Mouse (Mus musculus) intestine, embryonic 14.5 days (tissue): Measurements from ENCODE around the gene Chpt1. TPM values are rescaled to one million over a fixed set of nuclear protein-coding genes. Genes with fewer than 3 reads are reported as not detected.

Experiments
- ATAC-seq: fragments of 200-750 bp; cut with Nextera tagmentation; replicated peaks from 2 replicates; pipeline ENCODE4 v1.8.0; 2017; ENCODE audit warnings: low read depth, moderate number of reproducible peaks, moderate TSS enrichment, moderate library complexity; ENCODE audit not compliant: low FRiP score, low TSS enrichment
- DNase-seq: peaks from one replicate; pipeline ENCODE4 v3.0.0-alpha.2; 2018; ENCODE audit warnings: low spot score
- H3K27ac ChIP-seq: fragments of 300-500 bp; sonication (generic); 2 replicates; pipeline ENCODE4 v1.5.1; 2014; ENCODE audit warnings: low read depth, mild to moderate bottlenecking, control low read depth
- H3K27me3 ChIP-seq: fragments of 300-500 bp; sonication (generic); replicated peaks from 2 replicates; pipeline ENCODE4 v1.6.1; 2014; ENCODE audit warnings: low read length, control low read depth; ENCODE audit not compliant: control insufficient read depth, insufficient read depth
- H3K36me3 ChIP-seq: fragments of 300-500 bp; sonication (generic); 2 replicates; pipeline ENCODE4 v1.6.1; 2014; ENCODE audit warnings: low read length, control low read depth; ENCODE audit not compliant: control insufficient read depth, insufficient read depth
- H3K4me1 ChIP-seq: fragments of 300-500 bp; sonication (generic); replicated peaks from 2 replicates; pipeline ENCODE4 v1.6.1; 2014; ENCODE audit warnings: low read length, control low read depth, mixed read lengths; ENCODE audit not compliant: control insufficient read depth, insufficient read depth
- H3K4me2 ChIP-seq: fragments of 300-500 bp; sonication (generic); 2 replicates; pipeline ENCODE4 v1.6.1; 2014; ENCODE audit warnings: low read length
- H3K4me3 ChIP-seq: fragments of 300-500 bp; sonication (generic); 2 replicates; pipeline ENCODE4 v1.5.1; 2014; ENCODE audit warnings: low read depth, low read length, control low read depth, mixed read lengths
- H3K9ac ChIP-seq: fragments of 300-500 bp; sonication (generic); 2 replicates; pipeline ENCODE4 v1.6.1; 2014; ENCODE audit warnings: mild to moderate bottlenecking, low read length
- H3K9me3 ChIP-seq: fragments of 300-500 bp; sonication (generic); 2 replicates; pipeline ENCODE4 v1.6.1; 2016; ENCODE audit warnings: low read length, control low read depth; ENCODE audit not compliant: control insufficient read depth
- WGBS: fragments of 180-500 bp; shearing (Covaris S2); extraction: QIAGEN DNeasy Blood & Tissue Kit; methylation state at CpG from one replicate; pipeline ENCODE4 v1.1.7; 2014; 5-methylcytosine and 5-hydroxymethylcytosine counted together
- polyA plus RNA-seq: library from polyadenylated mRNA; unstranded; fragments of >200 nt; fragmentation: Nextera tagmentation; extraction: Ambion mirVana; gene quantifications from 2 replicates; pipeline ENCODE4 v1.2.1, GENCODE M21; 2014

Gene Chpt1
- polyA plus RNA-seq, 1 experiment from 2014 or later, result 37.9 TPM

DNA sequence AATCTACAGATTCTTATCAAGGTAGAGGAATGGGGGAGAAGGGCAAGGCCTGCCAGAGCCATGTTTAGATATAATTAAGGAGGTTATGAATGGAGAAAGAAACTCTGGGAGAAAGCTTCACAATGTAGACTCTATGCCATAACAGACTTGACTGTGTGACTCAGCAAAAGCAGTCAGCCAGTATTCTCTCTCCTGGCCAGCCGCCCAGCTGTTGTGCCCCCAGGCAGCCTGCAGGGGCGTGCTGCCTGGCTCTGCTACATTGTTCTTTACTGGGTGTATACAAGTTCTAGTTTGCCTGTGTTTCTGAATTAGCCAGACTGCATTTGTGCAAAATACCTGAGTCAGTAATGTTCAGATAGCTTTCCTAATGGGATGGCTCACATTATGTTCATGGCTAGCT is 10.6 kb upstream of the Chpt1 start:
- Histone ChIP-seq H3K27ac (no peak overlapping the region), H3K36me3 (no peaks in the 10 kb centered on the region), H3K4me1 (no peaks in the 10 kb centered on the region), H3K9ac (no peak overlapping the region), H3K4me2 (no peak overlapping the region), H3K4me3 (no peak overlapping the region), H3K9me3 (no peaks in the 10 kb centered on the region), H3K27me3 (no peaks in the 10 kb centered on the region)
- ATAC-seq (no peak), DNase-seq (no peak)
- WGBS, result 69% methylated on average over 2 of the region's 2 CpGs

DNA sequence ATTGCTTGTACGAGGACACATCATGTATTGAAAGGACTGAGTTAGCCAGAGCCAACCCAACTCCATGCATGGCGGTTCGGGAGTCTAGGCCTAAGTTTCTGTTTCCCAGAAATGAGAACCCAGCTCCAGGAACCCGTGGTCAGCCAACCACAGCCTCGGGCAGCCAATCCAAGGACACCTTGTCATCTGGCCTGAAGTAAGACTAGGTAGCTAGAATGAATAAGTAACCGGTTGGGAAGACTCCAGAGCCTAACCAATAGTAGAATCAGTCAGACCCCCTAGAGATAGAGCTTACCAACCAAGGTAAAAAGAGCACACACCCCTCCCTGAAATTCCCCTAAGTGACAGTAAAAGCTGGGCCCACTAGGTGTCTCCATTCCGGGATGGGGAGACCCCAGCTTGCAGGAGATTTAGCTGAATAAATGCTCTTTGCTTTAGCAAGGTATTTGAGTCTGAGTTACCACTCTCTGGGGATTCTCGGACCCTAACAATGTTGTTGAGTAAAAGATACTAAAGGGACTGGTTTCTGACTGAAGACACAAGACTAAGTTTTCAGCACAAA is 9.8 kb upstream of the Chpt1 start:
- Histone ChIP-seq H3K27me3 (no peaks in the 10 kb centered on the region), H3K4me1 (no peaks in the 10 kb centered on the region), H3K27ac (no peak overlapping the region), H3K36me3 (no peaks in the 10 kb centered on the region), H3K9ac (no peak overlapping the region), H3K4me3 (no peak overlapping the region), H3K9me3 (no peaks in the 10 kb centered on the region), H3K4me2 (no peak overlapping the region)
- 75% methylated on average over 8 of the region's 8 CpGs for WGBS
- DNase-seq, result no peak
- no peak for ATAC-seq

DNA sequence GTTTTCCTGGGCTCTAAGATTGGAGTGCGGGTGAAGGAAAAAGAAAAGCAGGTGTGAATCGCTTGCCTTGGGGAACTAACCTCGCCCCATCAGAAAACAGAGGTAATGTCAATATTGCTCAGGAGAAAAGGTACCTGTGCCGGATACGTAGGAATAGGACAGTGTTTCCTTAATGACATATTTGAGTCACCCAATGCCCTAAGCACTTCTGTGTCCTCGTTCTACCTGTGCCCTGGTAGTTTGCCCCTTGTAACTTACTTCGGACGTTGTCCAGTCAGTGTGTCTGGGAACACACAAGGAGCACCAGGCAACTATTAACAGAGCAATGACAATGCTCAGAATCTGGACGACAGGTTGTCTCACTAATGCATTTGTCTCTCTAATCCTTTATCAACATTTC is 7.5 kb upstream of the Chpt1 start:
- ATAC-seq (no peak), DNase-seq (no peak)
- Histone ChIP-seq H3K9me3 (no peaks in the 10 kb centered on the region), H3K27me3 (no peaks in the 10 kb centered on the region), H3K9ac (no peak overlapping the region), H3K36me3 (no peaks in the 10 kb centered on the region), H3K4me2 (no peak overlapping the region), H3K4me1 (no peaks in the 10 kb centered on the region), H3K4me3 (no peak overlapping the region), H3K27ac (no peak overlapping the region)
- WGBS, result 77% methylated on average over 9 of the region's 9 CpGs

DNA sequence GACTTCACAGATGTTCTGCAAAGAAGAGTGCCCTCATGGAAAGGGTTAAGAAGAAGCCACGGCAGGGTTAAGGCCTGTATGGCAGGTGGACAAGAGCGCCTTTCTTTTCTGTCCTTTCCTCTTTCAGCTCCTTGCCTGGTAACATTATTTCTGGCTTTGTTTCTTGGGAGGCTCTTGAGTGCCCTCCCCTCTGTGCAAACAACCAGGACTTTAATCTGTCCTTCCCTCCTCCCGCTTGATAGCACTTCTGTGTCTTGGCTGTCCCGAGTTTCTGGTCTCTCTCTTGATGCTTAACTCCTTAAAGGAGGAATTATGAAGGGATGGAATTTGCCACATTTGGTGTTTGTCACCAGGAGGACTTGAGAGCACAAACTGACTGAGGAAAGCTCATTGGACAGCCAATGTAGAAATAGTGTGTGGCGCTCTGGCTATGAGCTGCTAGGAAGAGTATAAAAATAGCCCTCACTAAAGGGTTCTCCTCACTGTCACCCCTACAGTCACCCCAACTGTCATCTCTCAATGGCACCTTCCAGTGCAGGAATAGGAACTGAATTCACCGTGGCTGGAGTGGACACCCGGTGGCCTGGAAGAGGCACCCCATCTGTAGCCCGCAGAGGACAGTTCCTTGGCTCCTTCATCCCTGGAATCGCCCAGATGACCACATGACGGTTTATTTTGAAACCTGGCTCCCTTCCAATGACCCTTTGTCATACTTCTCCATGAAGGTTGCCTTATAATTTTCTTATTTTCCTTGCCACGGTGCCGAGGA is 6.8 kb upstream of the Chpt1 start:
- ATAC-seq, result no peak
- no peaks in the 10 kb centered on the region for H3K27me3 ChIP-seq
- no peaks in the 10 kb centered on the region for H3K4me1 ChIP-seq
- H3K36me3 ChIP-seq, result no peaks in the 10 kb centered on the region
- no peak for DNase-seq
- no peak overlapping the region for H3K9ac ChIP-seq
- H3K4me3 ChIP-seq, result no peak overlapping the region
- 0 out of 2 replicates have a peak overlapping the region, but pooled peaks have one; percentile 4 for H3K27ac ChIP-seq
- 64% methylated on average over 12 of the region's 12 CpGs for WGBS
- no peaks in the 10 kb centered on the region for H3K9me3 ChIP-seq
- no peak overlapping the region for H3K4me2 ChIP-seq

DNA sequence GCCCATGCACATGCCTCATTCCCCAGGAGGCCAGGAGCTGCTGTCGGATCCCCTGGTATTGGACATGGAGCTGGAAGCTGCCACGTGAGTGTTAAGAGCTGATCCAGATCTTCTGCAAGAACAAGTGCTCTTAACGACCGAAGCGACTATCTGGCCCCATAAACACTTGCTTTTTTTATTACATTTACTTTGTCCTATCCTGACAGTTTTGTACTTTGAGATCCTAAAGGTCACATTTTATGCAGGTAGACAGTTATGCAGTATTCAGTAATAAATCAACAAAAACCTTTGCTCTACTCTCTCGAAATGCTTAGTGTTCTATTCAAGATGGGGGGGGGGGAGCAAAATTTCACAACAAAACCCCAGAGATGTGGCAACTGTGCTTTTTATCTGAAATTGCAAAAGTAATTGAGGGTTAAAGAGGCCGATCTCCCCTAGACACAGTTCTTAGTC is 3.8 kb upstream of the Chpt1 start:
- Histone ChIP-seq H3K36me3 (no peaks in the 10 kb centered on the region), H3K9me3 (no peaks in the 10 kb centered on the region), H3K4me2 (no peak overlapping the region), H3K9ac (no peak overlapping the region), H3K4me1 (no peaks in the 10 kb centered on the region), H3K27ac (no peak overlapping the region), H3K4me3 (no peak overlapping the region), H3K27me3 (no peaks in the 10 kb centered on the region)
- WGBS, result 45% methylated on average over 7 of the region's 7 CpGs
- DNase-seq (no peak), ATAC-seq (no peak)

DNA sequence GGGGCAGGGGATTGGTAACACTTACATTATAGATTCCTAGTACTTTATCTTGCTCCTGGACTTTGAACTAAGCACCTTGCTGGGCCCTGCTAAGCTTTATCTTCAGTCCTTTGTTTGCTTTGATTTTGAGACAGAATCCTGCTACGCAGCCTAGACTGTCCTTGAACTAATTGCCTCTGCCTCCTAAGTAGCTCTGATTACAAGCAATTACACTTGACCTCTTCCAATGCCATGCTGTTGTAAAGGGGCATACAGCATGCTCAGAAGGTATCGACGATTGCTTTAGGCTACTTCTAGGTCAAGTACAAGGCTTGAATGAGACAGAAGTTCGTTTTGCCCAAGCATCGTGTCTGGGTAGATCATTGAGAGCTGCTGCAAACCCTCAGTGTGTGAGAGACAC is 1.4 kb upstream of the Chpt1 start:
- DNase-seq (no peak), ATAC-seq (peak; percentile 38)
- Histone ChIP-seq H3K4me2 (no peak overlapping the region), H3K9ac (no peak overlapping the region), H3K36me3 (no peaks in the 10 kb centered on the region), H3K27me3 (no peaks in the 10 kb centered on the region), H3K4me3 (no peak overlapping the region; the same call in 1 of the 2 replicates), H3K4me1 (peaks cover 4% of the 10 kb centered on the region), H3K27ac (peak overlapping the region; percentile 65), H3K9me3 (no peaks in the 10 kb centered on the region)
- WGBS, result 56% methylated on average over 5 of the region's 5 CpGs

DNA sequence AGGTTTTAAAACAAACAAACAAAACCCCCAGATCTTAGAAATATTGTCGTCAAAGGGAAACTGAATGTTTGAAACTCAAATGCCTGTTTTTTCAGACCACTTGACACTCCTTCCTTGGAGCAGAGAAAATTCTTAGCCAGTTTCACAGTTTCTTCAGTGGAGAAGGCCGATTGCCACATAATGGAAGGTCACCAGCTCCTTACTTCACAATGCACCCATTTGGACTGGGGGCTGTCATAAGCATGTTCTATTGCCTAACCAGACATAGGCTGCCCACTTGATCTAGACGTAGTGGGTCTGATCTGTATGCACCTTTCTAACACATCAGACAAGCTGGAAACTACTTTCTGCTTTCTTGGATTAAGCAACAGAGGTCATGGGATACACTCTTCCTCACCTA is 608 bp upstream of the Chpt1 start:
- Histone ChIP-seq H3K4me2 (peak overlapping the region; percentile 69), H3K27me3 (no peaks in the 10 kb centered on the region), H3K4me3 (peak overlapping the region; percentile 82; the same call in 1 of the 2 replicates), H3K9me3 (no peaks in the 10 kb centered on the region), H3K27ac (peak overlapping the region; percentile 62), H3K36me3 (no peaks in the 10 kb centered on the region), H3K4me1 (peaks cover 4% of the 10 kb centered on the region), H3K9ac (peak overlapping the region; percentile 66)
- DNase-seq (no peak), ATAC-seq (no peak)
- WGBS, result 58% methylated on average over 3 of the region's 3 CpGs

DNA sequence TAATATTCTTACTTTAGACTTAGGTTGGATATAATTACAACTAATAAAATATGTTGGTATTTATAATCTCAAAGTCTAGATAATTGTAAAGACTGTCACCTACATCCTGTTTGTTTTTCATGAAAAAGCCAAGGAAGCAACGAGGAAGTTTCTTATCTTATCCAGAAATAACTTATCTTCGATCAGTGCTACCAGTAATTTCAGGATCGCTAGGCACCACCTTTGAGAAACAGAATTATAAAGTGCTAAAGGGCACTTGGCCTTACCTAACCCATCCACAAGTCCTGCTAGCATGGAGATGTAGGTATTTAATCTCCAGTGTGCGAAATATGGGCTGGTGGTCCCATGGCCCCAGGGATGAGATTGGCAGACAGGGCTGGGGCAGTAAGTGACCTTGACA is 954 bp downstream of the Chpt1 start:
- H3K27me3 ChIP-seq, result no peaks in the 10 kb centered on the region
- no peak for DNase-seq
- WGBS, result 44% methylated on average over 4 of the region's 4 CpGs
- peak overlapping the region; percentile 69 for H3K4me2 ChIP-seq
- peaks cover 4% of the 10 kb centered on the region for H3K4me1 ChIP-seq
- peak overlapping the region; percentile 66 for H3K9ac ChIP-seq
- no peaks in the 10 kb centered on the region for H3K9me3 ChIP-seq
- peak overlapping the region; percentile 82 for H3K4me3 ChIP-seq
- H3K27ac ChIP-seq, result no peak overlapping the region
- ATAC-seq, result no peak
- H3K36me3 ChIP-seq, result no peaks in the 10 kb centered on the region
